Mouse (Mus musculus) gastrocnemius, postnatal 14 days (tissue): Measurements from ENCODE around the gene St3gal5. TPM values are rescaled to one million over a fixed set of nuclear protein-coding genes. Genes with fewer than 3 reads are reported as not detected.
A peak's percentile ranks its signal among the peaks of the same experiment; 100 is the strongest.

ENCODE experiments used
- DNase-seq: peaks from one replicate; pipeline ENCODE4 v3.0.0; 2021; ENCODE audit warnings: mixed read lengths
- intact Hi-C: fragments of 180-260 bp; cut with DNase I; formaldehyde crosslinking; loops from one replicate; pipeline ENCODE4 v1.15.1; 2025; ENCODE audit warnings: low total_unique reads
- total RNA-seq, 2 experiments: library from RNA; stranded (reverse); gene quantifications; 2 replicates each; pipeline ENCODE4 v1.2.3; 2021

St3gal5 gene
- total RNA-seq, 2 experiments from 2014 or later, result 83.7 to 88.8 TPM

DNA sequence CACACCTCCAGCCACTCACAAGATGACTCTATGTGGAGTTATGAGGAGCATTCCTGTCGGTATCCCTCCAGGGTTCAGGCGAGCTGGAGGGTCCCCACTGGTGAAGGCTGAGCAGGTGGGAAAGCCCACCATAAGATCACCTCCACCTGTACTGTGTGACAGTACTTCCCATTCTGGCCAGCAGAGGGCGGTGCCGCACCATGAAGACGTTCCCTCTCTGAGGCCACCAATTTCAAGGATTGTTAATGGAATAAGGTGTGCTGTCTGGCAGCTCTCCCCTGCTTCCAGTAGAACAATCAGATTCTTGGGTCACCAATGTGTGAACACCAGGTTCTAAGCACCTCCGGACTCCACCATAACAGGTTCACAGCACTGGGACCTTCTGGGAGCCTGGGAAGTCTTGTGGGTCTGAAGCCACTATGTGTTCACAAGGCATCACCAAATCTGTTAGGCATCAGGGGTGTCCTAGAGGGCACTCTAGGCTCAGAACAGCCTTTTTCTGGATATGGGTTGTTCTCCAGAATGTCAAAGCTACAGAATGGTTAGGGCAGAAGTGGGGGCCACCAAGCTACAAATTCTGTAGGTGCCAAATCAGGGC, 88.6 kb downstream of the St3gal5 start:
- intact Hi-C loops, result loop anchor here (1.0 to 10.0 kb wide), 3 partner anchors 53 to 219 kb away; no protein-coding TSS in a partner anchor
- DNase-seq, result peak; percentile 78

GRCm38 (mm10) chr6:72186809-72187208, 89.4 kb downstream of the St3gal5 start:
- intact Hi-C loops, result loop anchor here (1.0 to 10.0 kb wide), 3 partner anchors 52 to 218 kb away; no protein-coding TSS in a partner anchor
- no peak for DNase-seq

DNA sequence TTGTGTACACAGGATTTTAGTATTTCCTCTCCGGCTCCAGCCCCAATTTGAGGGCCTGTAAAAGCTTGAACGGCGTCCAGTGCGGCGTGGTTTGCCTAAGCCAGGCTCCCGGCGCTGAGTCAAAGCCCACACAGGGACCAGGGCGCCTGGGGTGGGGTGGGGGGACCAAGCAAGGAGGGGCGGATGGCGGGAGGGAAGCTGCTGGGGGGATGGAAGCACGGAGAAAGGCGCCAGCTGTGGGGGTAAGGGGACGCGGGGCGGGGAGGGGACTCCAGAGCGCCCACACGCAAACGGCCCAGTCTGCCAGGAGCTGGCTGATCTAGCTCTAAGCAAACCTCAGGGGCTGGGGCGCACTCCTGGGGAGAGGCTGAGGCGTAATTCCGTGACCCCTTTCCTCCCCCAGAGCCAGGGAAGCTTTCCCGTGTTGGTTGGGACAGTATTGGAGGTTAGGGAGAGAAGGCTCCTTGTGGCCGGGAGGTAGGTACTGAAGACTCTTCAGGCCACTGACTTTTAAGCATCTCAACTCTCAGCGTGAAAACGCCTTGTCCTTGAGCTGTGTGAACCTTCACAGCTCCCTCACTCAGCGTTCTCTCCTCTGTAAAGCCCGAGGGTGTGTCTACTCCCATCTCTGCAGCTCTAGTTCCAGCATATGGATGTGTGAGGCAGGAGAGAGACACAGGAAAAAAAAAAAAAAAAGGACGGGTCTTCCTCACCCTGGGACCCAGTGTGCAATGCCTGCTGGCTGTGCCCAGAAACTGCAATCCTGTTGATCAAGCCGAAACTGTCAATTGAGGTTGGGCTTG, 91.9 kb downstream of the St3gal5 start:
- intact Hi-C loops, result loop anchor here (10.0 kb wide), 1 partner anchor 216 kb away; no protein-coding TSS in a partner anchor
- peak; percentile 65 for DNase-seq

GRCm38 (mm10) chr6:72190120-72190519, 92.7 kb downstream of the St3gal5 start:
- intact Hi-C loops, result no loop called here
- DNase-seq, result no peak

GRCm38 (mm10) chr6:72190577-72190976, 93.2 kb downstream of the St3gal5 start:
- intact Hi-C loops, result no loop called here
- DNase-seq, result no peak

- no peak for DNase-seq
- intact Hi-C loops, result no loop called here
These were observed 99.3 kb downstream of the St3gal5 start for GRCm38 (mm10) chr6:72196660-72197059.

- intact Hi-C loops, result no loop called here
These were observed 100.1 kb downstream of the St3gal5 start for GRCm38 (mm10) chr6:72197515-72197914.

GRCm38 (mm10) chr6:72200595-72201256, 103.3 kb downstream of the St3gal5 start:
- DNase-seq, result peak; percentile 70

More at GRCm38 (mm10) chr6:72197515-72197914, 100.1 kb downstream of the St3gal5 start:
- DNase-seq, result no peak

GRCm38 (mm10) chr6:72202732-72203131, 105.3 kb downstream of the St3gal5 start:
- intact Hi-C loops, result no loop called here

More at GRCm38 (mm10) chr6:72200595-72201256, 103.3 kb downstream of the St3gal5 start:
- intact Hi-C loops, result no loop called here

GRCm38 (mm10) chr6:72203279-72203678, 105.9 kb downstream of the St3gal5 start:
- intact Hi-C loops, result no loop called here
- DNase-seq, result no peak

More at GRCm38 (mm10) chr6:72202732-72203131, 105.3 kb downstream of the St3gal5 start:
- DNase-seq, result no peak

Other genes starting within 250 kb of the St3gal5 start
- 10 to 100 TPM; 70.4 to 78.1 TPM for gene Ptcd3, start 188.8 kb upstream of the St3gal5 start, total RNA-seq
- 10 to 100 TPM; 31.3 to 35.4 TPM for gene Polr1a, start 188.5 kb upstream of the St3gal5 start, total RNA-seq
- 1 to 10 TPM; 5.3 to 7.1 TPM for gene Atoh8, start 138.0 kb downstream of the St3gal5 start, total RNA-seq
- gene Sftpb, start 207.0 kb downstream of the St3gal5 start, total RNA-seq, result not detected
- gene Usp39, start 247.6 kb downstream of the St3gal5 start, total RNA-seq, result 10 to 100 TPM; 16.7 to 17.2 TPM
- gene 0610030E20Rik, start 249.7 kb downstream of the St3gal5 start, total RNA-seq, result 10 to 100 TPM; 11.4 TPM